Mouse (Mus musculus) frontal cortex, postnatal 10 days (tissue): Measurements from ENCODE around the gene Best2.

Experiments used
- DNase-seq, 2 experiments: peaks; one replicate each; pipeline ENCODE4 v3.0.0; 2022; ENCODE audit warnings: low spot score in 2 of 2, mixed read lengths in 1 of 2

Gene Best2

DNA sequence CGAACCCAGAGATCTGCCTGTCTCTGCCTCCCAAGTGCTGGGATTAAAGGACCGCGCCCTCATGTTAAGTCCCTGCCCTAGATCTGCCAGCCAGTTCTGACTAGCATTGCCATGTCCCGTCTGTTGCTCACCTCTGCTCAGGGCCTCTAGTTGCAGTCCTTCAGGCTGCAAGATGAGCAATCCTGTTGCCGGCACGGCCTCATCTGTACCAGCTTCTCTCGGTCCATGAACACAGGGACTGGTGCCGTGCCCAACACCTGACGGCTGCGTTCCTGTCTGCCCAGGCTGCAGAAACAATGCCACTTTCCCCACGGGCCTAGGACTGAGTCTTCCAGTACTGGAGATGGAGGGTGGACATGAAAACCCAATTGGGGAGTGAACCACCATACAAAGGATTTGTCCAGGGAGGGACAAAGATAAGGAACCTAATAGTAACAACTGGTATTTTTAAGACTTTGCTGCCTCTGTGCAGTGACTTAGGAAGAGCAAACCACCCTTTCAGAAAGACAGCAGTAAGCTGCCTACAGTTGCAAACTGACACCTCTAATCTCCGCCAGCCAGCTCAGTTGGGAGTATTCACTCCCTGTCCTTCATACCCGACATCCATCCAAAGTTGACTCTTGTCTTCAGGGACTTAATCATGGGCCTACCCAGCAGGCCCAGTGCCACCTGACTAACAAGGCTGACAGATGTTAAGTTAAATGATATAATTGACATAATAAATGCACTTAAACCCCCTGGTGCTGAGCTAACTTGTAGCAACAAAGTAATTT lies 46.6 kb downstream of the Best2 start:
- no peak for DNase-seq

- no peak for DNase-seq
Observed at GRCm38 (mm10) chr8:84966603-84967002, 47.7 kb downstream of the Best2 start.

DNA sequence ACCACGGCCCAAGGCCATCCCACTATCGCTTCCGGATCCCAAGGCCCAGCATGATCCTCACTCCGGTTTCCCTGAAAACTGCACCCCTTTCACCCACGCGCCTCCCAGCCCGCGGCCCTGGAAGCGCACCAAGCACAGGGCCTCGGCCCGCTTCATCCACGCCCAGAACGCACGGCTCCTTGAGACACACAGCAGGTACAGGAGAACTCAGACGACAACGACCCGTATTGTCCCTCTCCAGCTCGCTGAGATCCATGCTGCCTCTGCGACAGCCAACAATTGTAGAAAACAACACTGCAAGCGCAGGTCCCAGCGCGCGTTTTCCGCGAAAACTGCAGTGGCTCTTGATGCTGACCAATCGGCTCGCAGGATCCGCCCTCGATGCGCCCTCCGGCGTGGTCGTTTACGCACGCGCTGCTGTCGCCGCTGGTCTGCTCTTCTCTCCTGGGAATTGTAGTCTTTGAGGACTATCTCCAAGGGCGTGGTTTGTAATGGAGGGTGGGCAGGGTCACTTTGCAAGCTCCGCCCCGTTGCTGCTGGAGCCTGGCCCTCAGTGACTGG lies 48.5 kb downstream of the Best2 start:
- peak; percentile 92 for DNase-seq

DNA sequence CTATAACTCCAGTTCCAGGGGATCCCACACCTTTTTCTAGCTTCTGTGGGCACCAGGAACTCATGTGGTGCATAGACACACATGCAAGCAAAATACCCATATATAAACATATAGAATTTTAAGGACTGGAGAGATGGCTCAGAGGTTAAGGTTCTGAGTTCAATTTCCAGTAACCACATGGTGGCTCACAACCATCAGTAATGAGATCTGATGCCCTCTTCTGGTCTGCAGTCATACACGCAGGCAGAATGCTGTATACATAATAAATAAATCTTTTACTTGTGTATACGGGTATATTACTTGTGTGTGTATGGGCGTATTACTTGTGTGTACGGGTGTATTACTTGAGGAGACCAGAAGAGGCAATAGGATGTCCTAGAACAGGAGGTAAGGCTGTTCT lies 50.4 kb downstream of the Best2 start:
- no peak for DNase-seq

DNA sequence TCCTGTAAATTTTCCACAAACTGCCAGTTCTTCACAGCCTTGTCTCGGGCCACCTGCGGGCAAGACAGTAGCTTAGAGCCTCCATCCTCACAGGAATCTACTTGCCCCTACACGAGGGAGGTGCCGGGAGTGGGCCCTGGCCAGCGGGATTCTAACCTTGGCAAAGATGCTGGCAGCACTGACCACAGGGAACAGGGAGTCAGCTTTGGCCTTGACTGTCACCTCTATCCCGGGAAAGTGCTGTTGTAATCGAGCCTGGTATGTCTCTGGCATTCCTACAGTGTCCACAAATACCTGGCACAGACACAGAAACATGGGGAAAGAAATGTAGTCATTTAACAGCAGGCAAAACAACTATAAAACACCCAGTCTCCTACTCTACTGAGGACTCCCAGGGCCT lies 54.5 kb downstream of the Best2 start:
- DNase-seq, result no peak
